Mouse (Mus musculus): ENCODE measurements at regions not wholly inside any gene's neighbourhood (a gene's known extent, or its start where the extent isn't known, plus 50 kb on each side); places are given as distances from the start of the nearest gene placed in this dataset.

DNA sequence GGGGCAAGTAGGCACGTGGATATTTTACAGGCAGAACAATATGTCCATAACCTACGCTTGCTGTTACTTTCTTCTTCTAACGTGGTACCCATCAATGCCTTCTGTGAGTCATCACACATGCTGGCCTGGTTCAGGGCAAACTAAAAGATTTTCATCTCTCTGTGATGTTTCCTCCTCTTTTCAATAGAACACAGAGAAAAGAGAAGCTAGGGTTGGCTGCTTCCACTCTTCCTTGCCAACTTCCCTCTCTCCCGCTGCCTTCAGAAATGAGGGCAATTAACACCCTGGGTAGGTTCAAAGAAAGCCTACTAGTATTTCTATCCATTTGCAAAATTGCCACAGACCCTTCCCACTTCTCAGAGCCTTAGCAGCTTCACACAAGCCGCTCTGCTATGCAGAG lies 575.5 kb upstream of the Tle4 start:
- TF ChIP-seq CTCF (IDR thresholded peaks at IDR 0.05; ENCODE audit: low read depth) (no peak), EP300 (optimal IDR thresholded peaks at IDR 0.05) (no peak)

All from stomach, postnatal 0 days (tissue).